Mouse (Mus musculus) mouse embryonic stem cell (cell line): ENCODE measurements around the gene Slc2a2.
"Not testable (repeated sequence)": the region's sequence is repeated elsewhere in the genome, so short reads cannot be mapped to it uniquely, and the experiment has no call there.

Source experiments
- in situ Hi-C, 2 experiments: fragments of 300-500 bp; cut with MboI; formaldehyde crosslinking; loops; 1 replicate in 1 of 2; 3 replicates in 1 of 2; pipeline ENCODE4 v1.14.3; 2019 to 2020; ENCODE audit warnings: low sequenced_read_pairs in 2 of 2, low pct_unique_long_range_greater_than_20kb in 1 of 2, mixed read lengths in 1 of 2; ENCODE audit not compliant: unreplicated experiment in 1 of 2

Gene Slc2a2

GRCm38 (mm10) chr3:28722531-28722930, 24.8 kb downstream of the Slc2a2 start:
- in situ Hi-C loops = no loop called here

DNA sequence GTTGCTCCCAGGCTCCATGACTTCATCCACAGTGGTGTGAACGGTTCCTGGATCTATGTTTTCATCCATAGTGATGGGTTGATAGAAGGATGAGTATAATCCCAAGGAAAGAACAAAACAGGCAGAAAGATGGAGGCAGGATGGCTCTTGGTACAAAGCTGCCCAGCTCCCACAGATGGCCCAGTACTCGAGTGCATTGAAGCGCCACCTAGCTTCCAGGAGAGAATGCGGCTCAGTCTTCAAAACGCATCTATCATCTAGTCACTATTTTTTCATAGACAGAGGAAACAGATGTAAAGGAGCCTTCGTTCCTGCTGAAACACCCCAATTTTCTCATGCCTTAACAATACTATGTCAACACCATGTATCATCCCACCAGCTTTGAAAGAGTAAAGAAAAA, 25.8 kb downstream of the Slc2a2 start:
- in situ Hi-C loops = no loop called here

- in situ Hi-C loops = no loop called here
Measured at GRCm38 (mm10) chr3:28725203-28725602, 27.5 kb downstream of the Slc2a2 start.

- in situ Hi-C loops = no loop called here
Measured at GRCm38 (mm10) chr3:28726356-28726755, 28.7 kb downstream of the Slc2a2 start.

- in situ Hi-C loops = no loop called here
Measured at GRCm38 (mm10) chr3:28734712-28735111, 37.0 kb downstream of the Slc2a2 start.

DNA sequence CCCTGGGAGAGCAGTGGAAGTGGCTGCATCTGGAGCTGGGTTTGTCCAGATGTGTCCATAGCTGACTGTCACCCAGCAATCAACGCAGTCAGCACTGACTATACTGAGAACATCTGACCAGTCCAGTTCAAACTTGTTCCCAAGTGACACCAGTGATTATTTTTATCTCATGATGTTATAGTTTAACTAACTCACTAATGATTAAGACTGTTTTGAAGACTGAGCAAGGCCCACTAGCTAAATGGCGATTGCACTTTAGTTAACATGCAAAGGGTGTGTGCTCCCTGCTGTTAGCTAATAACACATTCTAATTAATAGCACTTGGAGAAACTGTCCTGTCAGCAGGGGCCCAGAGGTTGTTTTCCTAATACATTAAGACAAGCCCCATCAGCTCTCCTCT, 39.3 kb downstream of the Slc2a2 start:
- in situ Hi-C loops = no loop called here

DNA sequence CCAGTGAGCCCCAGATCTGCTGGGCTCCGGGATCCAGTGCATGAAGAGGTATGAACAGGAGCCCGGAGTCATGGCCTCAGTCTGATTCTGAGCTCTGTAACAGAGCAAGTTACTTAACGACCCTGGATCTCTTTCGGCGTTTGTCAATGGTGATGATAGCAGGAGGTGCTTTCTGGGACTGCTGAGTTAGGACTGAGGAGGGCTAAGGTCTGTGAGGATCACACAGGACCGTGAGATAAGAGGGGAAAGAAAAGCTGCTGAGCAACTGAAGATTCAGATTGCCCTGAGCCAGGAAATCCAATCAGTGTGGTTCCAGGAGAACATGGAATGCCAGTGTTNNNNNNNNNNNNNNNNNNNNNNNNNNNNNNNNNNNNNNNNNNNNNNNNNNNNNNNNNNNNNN, 42.6 kb downstream of the Slc2a2 start:
- in situ Hi-C loops = loop anchor here (10.0 kb wide), 1 partner anchor 176 kb away; no protein-coding TSS in a partner anchor

GRCm38 (mm10) chr3:28743251-28743650, 45.5 kb downstream of the Slc2a2 start:
- in situ Hi-C loops = loop anchor here (10.0 kb wide), 1 partner anchor 178 kb away; no protein-coding TSS in a partner anchor

DNA sequence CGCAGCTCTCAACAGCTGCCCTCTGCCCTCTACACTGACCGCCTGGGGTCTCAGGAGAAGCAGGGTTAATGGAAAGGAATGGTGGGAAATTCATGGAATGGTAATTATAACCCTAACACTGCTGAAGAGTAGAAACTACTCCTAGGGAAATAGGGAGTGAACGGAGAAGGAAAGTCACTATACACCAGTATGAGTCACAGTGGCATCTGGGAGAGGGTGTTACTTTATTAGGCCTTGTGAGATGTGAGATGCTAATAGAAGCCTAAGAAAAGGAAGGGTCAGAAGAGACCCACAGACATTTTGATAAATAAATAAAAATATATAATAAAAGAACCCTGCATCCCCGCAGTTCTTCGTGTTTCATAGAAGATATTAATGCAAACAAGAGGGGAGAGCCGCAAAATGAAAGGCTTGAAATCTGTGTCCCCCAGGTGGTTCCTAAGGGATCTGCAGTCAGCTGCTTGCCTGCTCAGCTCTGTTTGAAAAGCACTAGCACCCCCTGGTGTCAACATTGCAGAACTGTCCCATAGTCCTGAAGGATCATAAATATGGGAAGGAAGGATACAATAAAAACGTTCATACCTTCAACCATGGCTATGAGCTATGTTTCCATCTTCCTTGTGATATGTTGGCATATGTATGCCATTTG, 48.3 kb downstream of the Slc2a2 start:
- in situ Hi-C loops = loop anchor here (10.0 kb wide), 1 partner anchor 181 kb away; no protein-coding TSS in a partner anchor

DNA sequence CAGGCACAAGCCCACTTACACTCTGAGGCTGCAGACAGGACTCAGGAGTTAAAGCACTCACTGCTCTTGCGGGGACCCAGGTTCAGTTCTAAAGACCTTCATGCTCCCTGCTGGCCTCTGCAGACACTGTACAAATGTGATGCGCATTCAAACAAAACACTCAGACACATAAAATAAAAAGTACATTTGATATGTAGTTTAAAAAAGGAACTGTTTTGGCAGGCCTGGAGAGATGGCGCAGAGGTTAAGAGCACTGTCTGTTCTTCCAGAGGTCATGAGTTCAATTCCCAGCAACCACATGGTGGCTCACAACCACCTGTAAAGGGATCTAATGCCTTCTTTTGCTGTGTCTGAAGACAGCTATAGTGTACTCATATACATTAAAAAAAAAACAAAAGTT, 50.4 kb downstream of the Slc2a2 start:
- in situ Hi-C loops = loop anchor here (10.0 kb wide), 1 partner anchor 183 kb away; no protein-coding TSS in a partner anchor

DNA sequence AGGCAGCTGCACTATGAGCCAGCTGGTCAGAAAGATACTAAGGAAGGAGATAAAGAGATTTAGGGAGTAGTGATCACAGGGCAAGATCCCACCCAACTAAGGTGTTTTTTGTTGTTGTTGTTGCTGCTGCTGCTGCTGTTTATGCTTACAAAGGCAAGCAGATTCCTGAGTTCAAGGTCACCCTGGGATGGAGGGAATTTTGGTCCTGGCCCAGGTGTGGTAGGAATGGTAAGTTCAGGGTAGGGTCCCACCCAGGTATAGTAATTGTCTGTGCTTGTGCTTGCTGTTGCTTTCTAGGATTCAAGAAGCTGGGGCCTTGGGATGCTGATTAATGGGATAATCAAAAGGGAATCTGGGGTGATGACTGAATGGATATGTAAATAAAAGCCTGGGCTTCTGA, 51.3 kb downstream of the Slc2a2 start:
- in situ Hi-C loops = loop anchor here (10.0 kb wide), 1 partner anchor 184 kb away; no protein-coding TSS in a partner anchor

DNA sequence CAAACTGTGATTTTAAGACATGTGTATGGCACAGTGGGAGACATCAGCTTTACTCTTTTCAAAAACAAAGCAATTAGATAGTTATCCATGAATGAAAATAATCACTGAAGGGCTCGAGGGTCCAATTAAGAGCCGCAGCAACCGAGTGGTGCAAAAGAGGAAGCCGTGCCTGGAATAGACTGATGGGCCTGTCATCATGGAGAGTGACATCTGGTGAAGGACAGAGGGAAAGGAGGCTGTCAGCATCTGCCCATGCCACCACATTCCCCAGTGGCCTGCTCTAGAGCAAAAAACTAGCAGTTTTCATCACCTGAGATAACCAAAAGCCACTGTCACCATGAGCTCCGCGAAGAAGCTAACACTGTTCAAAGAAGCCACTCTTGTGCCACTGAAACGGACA, 57.8 kb downstream of the Slc2a2 start:
- in situ Hi-C loops = no loop called here

DNA sequence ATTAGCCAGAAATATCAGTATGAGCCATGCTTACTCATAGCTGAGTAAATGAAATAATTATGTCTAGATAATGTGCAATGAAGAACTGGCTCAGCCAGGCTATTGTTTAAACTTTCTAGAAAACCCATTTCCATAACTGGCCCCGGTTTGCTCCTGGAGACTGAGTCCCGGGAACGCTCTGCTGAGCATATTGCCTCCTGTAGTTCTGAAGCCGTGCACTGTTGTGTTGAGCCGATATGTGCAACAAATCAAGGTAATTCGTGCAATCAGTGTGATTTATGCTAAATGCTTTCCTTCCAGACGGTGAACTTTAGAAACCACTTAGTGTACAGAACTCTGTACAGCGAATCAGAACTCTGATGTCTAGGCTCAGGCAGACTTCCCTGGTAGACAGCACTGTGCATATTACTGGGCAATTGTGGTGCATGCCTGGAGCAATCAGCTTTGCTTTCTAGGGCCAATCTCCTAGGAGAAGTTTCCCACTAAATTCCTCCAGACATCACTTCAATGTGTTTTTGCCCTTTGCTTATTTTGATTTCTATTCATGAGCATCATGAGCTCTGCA, 63.6 kb downstream of the Slc2a2 start:
- in situ Hi-C loops = no loop called here

DNA sequence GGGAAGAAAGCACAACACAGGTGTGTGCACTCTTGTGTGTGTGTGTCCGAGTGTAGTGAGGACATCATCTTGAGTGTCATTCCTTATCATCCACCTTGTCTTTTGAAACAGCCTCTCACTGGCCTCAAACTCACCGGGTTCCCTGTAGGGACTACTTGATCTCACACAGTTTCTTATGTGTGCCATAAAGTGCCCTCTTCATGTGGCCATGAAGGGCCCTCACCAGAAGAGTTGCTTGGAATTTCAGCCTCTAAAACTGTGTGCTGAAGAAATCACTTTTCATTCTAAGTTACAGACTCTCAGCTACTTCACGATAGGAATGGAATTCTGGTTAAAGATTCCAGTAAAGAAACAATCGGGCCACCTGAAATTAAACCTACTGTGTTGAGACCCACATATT, 69.2 kb downstream of the Slc2a2 start:
- in situ Hi-C loops = no loop called here

GRCm38 (mm10) chr3:28768222-28768621, 70.5 kb downstream of the Slc2a2 start:
- in situ Hi-C loops = no loop called here

GRCm38 (mm10) chr3:28772919-28773318, 75.2 kb downstream of the Slc2a2 start:
- in situ Hi-C loops = not testable (repeated sequence)

- in situ Hi-C loops = no loop called here
Measured at GRCm38 (mm10) chr3:28775361-28775760, 77.7 kb downstream of the Slc2a2 start.

DNA sequence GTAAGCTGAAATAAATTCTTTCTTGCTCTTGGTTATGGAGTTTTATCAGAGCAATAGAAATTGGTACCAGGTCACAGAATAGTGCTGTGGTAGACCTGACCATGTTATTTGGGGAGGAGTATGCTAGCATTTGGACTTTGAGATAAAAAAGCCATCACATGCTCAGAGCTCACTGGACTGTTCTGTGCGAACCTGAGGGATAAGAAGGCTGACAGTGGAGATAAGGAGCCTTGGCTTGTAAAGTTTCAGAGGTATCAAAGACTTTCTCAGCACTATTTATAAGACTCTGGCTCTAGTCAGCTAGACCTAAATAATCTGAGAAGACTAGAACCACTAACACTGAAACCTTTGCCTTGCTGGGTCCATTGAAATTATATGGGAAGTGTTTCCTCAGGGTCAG, 78.3 kb downstream of the Slc2a2 start:
- in situ Hi-C loops = no loop called here

GRCm38 (mm10) chr3:28776491-28776890, 78.8 kb downstream of the Slc2a2 start:
- in situ Hi-C loops = no loop called here

GRCm38 (mm10) chr3:28780511-28780910, 82.8 kb downstream of the Slc2a2 start:
- in situ Hi-C loops = no loop called here
